Mouse (Mus musculus) CH12.LX (cell line): Measurements from ENCODE around the gene Zim1.

ENCODE experiments used
- CHD1 ChIP-seq: IDR thresholded peaks from 2 replicates; pipeline ENCODE4 v1.6.1; 2012; ENCODE audit warnings: low read depth, low read length, improper control_type of control experiment, inconsistent platforms
- CHD2 ChIP-seq: IDR thresholded peaks from 2 replicates; pipeline ENCODE4 v1.6.1; 2011; ENCODE audit warnings: low read length, improper control_type of control experiment
- EP300 ChIP-seq: IDR thresholded peaks from 2 replicates; pipeline ENCODE4 v1.6.1; 2011; ENCODE audit warnings: low read length, improper control_type of control experiment
- IRF4 ChIP-seq: IDR thresholded peaks from 2 replicates; pipeline ENCODE4 v1.6.1; 2014; ENCODE audit warnings: low read depth, mild to moderate bottlenecking, inconsistent platforms, low read length, improper control_type of control experiment
- POLR2A ChIP-seq: IDR thresholded peaks from 2 replicates; pipeline ENCODE4 v1.6.1; 2011; ENCODE audit warnings: low read depth, mild to moderate bottlenecking, improper control_type of control experiment, low read length
- ZC3H11A ChIP-seq: IDR thresholded peaks from 2 replicates; pipeline ENCODE4 v1.6.1; 2012; ENCODE audit warnings: low read depth, mild to moderate bottlenecking, inconsistent platforms, low read length, improper control_type of control experiment

- TF ChIP-seq CHD2 (no peak), CHD1 (no peak), EP300 (no peak), ZC3H11A (no peak), IRF4 (no peak), POLR2A (no peak)
Observed at GRCm38 (mm10) chr7:6659605-6660004, 36.6 kb downstream of the Zim1 start.
